Mouse (Mus musculus): ENCODE data around the gene Oxct1.

GRCm38 (mm10) chr15:4085600-4086384 is 59.6 kb downstream of the Oxct1 start:
- TF ChIP-seq CTCF (IDR thresholded peaks at IDR 0.05; ENCODE audit: extremely low read depth, insufficient read depth, insufficient read length, insufficient replicate concordance) = no peak
- TF ChIP-seq POLR2A (IDR thresholded peaks at IDR 0.05; ENCODE audit: low read depth, low read length) = no peak

Measured in spleen, adult 2 months (tissue).